ENCODE assay signal across 9 mouse cellular contexts in the genomic region with DNA sequence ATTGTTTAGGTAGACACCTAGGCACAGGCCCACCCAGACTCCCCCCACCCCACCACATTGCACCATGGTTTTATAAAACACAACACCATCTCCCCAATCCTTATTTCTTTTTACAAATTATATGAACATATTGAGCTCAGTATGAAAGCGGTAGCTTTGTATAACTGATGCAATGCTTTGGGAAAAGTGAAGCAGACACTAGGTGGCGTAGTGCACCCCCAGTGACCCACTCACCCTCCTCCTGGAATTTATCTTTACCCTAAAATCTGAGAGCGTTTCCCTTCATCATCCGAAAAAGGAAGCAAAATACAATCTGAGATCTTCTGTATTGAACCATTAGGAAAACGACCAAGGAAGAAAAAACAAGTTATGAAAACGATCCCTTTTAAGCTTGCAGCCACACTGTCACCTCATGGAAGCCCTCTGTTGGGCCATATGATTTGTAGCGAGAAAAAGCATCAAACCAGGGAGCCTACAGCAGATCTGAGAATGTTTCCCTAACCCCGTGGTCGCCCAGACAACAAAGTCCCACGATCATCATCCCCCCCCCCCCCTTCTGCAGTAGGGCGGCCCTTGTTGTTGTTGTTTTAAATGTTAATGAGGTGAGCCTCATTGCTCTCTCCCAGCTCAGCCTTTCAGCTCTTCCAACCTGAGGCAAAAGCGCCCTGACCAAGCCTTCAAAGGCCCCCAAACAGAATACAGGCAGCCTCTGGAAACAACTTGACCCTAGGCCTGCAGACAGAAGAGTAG.
DNase-seq lines count a peak whose midpoint lies in the region; ATAC-seq lines count a peak whose summit lies in the region.
"Had no signal": no experiment of that assay in that cellular context is flagged by ENCODE, and none has a peak within 500 bp of the region (broad histone marks: within the 10 kb centered on the region; RNA-seq: fewer than 3 reads in every experiment).

No protein-coding gene starts in this region.

- peak overlapping the region; percentile 14; the same call in 1 of the 2 replicates for H3K4me3 ChIP-seq in midbrain, embryonic 10.5 days
- H3K4me3 ChIP-seq in midbrain, embryonic 16.5 days (ENCODE audit: low read depth, low read length), result no peak overlapping the region
- no peak overlapping the region for H3K4me3 ChIP-seq in forebrain, embryonic 15.5 days
- H3K4me3 ChIP-seq: limb, embryonic 13.5 days had no signal

- peaks cover 59% of the 10 kb centered on the region for H3K4me1 ChIP-seq in midbrain, embryonic 10.5 days
- H3K4me1 ChIP-seq in midbrain, embryonic 16.5 days (ENCODE audit: control insufficient read depth, insufficient read depth, low read length), result peaks cover 4% of the 10 kb centered on the region; the same call in 1 of the 2 replicates
- H3K4me1 ChIP-seq in forebrain, embryonic 15.5 days, result peaks cover 13% of the 10 kb centered on the region

- no peak overlapping the region for H3K9ac ChIP-seq in midbrain, embryonic 16.5 days (ENCODE audit: low read depth, low read length)
- no peak overlapping the region for H3K9ac ChIP-seq in forebrain, embryonic 15.5 days (replicated peaks)
- H3K9ac ChIP-seq: limb, embryonic 13.5 days had no signal

- DNase-seq in adrenal gland, adult 18-20 months (ENCODE audit: low spot score in 2 of 2), result peak; percentile 14 to 28
- DNase-seq in adrenal gland, adult 8-10 months, result no peak
- peak; percentile 78 for DNase-seq in midbrain, embryonic 10.5 days (ENCODE audit: low spot score)
- peak; percentile 28 for DNase-seq in lung, postnatal 14 days
- no peak for DNase-seq in adipocyte (ENCODE audit: low spot score)
- DNase-seq in T-cell, adult 2 months (ENCODE audit: low spot score), result no peak

- no peaks in the 10 kb centered on the region for H3K36me3 ChIP-seq in midbrain, embryonic 10.5 days
- H3K36me3 ChIP-seq in midbrain, embryonic 16.5 days (ENCODE audit: control insufficient read depth, insufficient read depth, low read length), result no peaks in the 10 kb centered on the region
- no peaks in the 10 kb centered on the region for H3K36me3 ChIP-seq in forebrain, embryonic 15.5 days
- H3K36me3 ChIP-seq: limb, embryonic 13.5 days had no signal

- WGBS in midbrain, embryonic 10.5 days, result 7% methylated on average over 12 of the region's 12 CpGs
- 7% methylated on average over 12 of the region's 12 CpGs for WGBS in midbrain, embryonic 16.5 days
- WGBS in forebrain, embryonic 15.5 days, result 8% methylated on average over 12 of the region's 12 CpGs

- H3K4me2 ChIP-seq in midbrain, embryonic 16.5 days (ENCODE audit: low read length), result no peak overlapping the region
- H3K4me2 ChIP-seq in forebrain, embryonic 15.5 days (replicated peaks), result 0 out of 2 replicates have a peak overlapping the region, but pooled peaks have one; percentile 2
- H3K4me2 ChIP-seq: limb, embryonic 13.5 days had no signal

- peaks cover 58% of the 10 kb centered on the region for H3K27me3 ChIP-seq in midbrain, embryonic 10.5 days (ENCODE audit: low read depth, poor library complexity, severe bottlenecking)
- H3K27me3 ChIP-seq in midbrain, embryonic 16.5 days (ENCODE audit: control insufficient read depth, insufficient read depth, low read depth, low read length), result peaks cover 3% of the 10 kb centered on the region; the same call in 1 of the 2 replicates
- no peaks in the 10 kb centered on the region for H3K27me3 ChIP-seq in forebrain, embryonic 15.5 days

- H3K27ac ChIP-seq in midbrain, embryonic 10.5 days (replicated peaks), result peak overlapping the region; percentile 81
- no peak overlapping the region for H3K27ac ChIP-seq in midbrain, embryonic 16.5 days (ENCODE audit: low read length)
- H3K27ac ChIP-seq in forebrain, embryonic 15.5 days (replicated peaks), result no peak overlapping the region
- H3K27ac ChIP-seq: limb, embryonic 13.5 days had no signal

- no peak for ATAC-seq in midbrain, embryonic 16.5 days
- ATAC-seq in forebrain, embryonic 15.5 days (replicated peaks), result no peak; the same call in 1 of the 2 replicates

- H3K9me3 ChIP-seq in midbrain, embryonic 10.5 days (replicated peaks), result no peaks in the 10 kb centered on the region
- H3K9me3 ChIP-seq in midbrain, embryonic 16.5 days (replicated peaks; ENCODE audit: control insufficient read depth, low read length, poor library complexity, severe bottlenecking), result no peaks in the 10 kb centered on the region
- H3K9me3 ChIP-seq in forebrain, embryonic 15.5 days, result no peaks in the 10 kb centered on the region
- H3K9me3 ChIP-seq: limb, embryonic 13.5 days had no signal

Comparison
In these comparisons a context has a peak if more than half of its experiments do, and no peak if none do; other contexts are left out.
1. DNase-seq: peak in adrenal gland, adult 18-20 months (2 of 2), midbrain, embryonic 10.5 days (single experiment) and lung, postnatal 14 days (single experiment); none in adrenal gland, adult 8-10 months (single experiment), adipocyte (single experiment) and T-cell, adult 2 months (single experiment).